Mouse (Mus musculus) gastrocnemius, adult 18-20 months (tissue): ENCODE data around the gene Olfr380. TPM values are rescaled to one million over a fixed set of nuclear protein-coding genes. Genes with fewer than 3 reads are reported as not detected.

Source experiments
- DNase-seq: peaks from one replicate; pipeline ENCODE4 v3.0.0; 2021; ENCODE audit warnings: low spot score
- long read RNA-seq, 2 experiments: library from polyadenylated mRNA; stranded (forward); transcript quantifications; one replicate each; pipeline ENCODE4 v2.0.0; 2021
- total RNA-seq, 2 experiments: library from RNA; stranded (reverse); gene quantifications; 2 replicates each; pipeline ENCODE4 v1.2.3; 2021

The Olfr380 gene
- not detected for total RNA-seq
- long read RNA-seq, experiment 1: 0 reads
- long read RNA-seq, experiment 2: 0 reads

DNA sequence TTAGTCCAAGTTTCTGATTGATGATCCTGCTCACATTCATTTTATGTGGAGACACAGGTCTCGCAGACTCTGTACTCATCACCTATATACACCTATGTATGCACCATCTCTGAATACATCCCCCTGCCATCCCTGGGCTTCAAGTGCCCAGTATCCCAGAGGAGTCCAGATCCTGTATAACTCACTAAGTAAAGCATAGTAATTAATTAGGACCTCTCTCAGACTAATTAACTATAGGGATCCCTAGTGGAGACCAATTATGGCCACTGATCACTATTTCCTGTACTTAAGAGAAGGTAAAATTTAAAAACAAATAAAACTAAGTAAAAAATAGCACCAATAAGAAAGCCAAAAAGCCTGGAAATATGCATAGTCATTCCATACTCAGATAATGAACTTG is at the start of gene Olfr380:
Olfr380 (minus strand) TSS at position 101 of the 400 bp plus-strand sequence.
- no peak for DNase-seq

DNA sequence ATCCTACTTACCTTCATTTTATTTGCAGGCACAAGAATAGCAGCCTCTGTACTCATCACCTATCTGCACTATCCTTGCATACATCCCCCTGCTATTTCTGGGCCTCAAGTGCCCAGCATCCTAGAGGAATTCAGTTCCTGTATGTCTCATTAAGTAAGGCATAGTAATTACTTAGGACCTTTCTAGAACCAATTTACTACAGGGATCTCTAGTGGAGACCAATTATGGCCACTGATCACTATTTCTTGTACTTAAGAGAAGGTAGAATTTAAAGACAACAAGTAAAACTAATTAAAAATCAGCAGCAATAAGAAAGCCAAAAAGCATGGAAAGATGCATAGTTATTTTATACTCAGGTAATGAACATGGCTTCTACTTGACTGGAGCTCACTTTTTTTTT is 34.2 kb upstream of the Olfr380 start, which contains the start of gene Olfr381:
Olfr381 (minus strand) TSS at position 101 of the 400 bp plus-strand sequence.
- no peak for DNase-seq

DNA sequence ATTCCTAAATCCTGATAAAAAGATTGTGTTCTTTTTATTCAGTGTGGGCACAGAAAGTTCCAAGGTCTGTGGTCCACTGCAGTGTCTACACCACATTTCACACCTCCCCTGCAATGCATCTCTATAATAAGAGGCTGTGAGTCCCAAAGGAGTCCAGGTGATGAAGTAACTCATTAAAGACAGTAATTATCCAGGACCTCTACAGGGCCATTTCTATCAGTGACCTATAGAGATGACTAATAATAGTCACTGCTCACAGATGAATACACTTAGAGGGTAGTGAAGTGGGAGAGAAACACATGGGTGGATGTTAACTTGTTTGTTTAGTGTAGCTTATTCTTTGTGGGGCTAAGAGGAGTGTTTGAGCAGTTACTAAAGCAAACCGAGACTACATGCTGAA is 28.9 kb downstream of the Olfr380 start, which contains the start of gene Olfr378:
Olfr378 (minus strand) TSS at position 101 of the 400 bp plus-strand sequence.
- no peak for DNase-seq

Other genes starting within 250 kb of the Olfr380 start
- under 1 TPM; 0.09 to 0.24 TPM for gene Trpv1, start 223.2 kb downstream of the Olfr380 start, total RNA-seq
- not detected for gene Trpv3, start 190.1 kb downstream of the Olfr380 start, total RNA-seq
- gene Aspa, start 127.9 kb downstream of the Olfr380 start, total RNA-seq: 1 to 10 TPM; 3.9 to 5.4 TPM
- gene Gm49340, start 127.8 kb downstream of the Olfr380 start, total RNA-seq: not detected
- not detected for gene Spata22, start 127.8 kb downstream of the Olfr380 start, total RNA-seq
- gene Olfr20, start 106.7 kb downstream of the Olfr380 start, total RNA-seq: not detected
- gene Olfr376, start 86.3 kb downstream of the Olfr380 start, total RNA-seq: not detected
- not detected for gene Olfr1, start 57.9 kb downstream of the Olfr380 start, total RNA-seq
- not detected for gene Olfr378, start 29.0 kb downstream of the Olfr380 start, total RNA-seq
- not detected for gene Olfr381, start 34.1 kb upstream of the Olfr380 start, total RNA-seq
- gene Olfr382, start 59.7 kb upstream of the Olfr380 start, total RNA-seq: not detected
- gene Olfr385, start 135.5 kb upstream of the Olfr380 start, total RNA-seq: not detected
- not detected for gene Olfr384, start 141.1 kb upstream of the Olfr380 start, total RNA-seq
- gene Zfp735, start 231.3 kb upstream of the Olfr380 start, total RNA-seq: not detected